Mouse (Mus musculus): ENCODE results near the gene Rims1. TPM values are rescaled to one million over a fixed set of nuclear protein-coding genes. Genes with fewer than 3 reads are reported as not detected.

Rims1 gene
- polyA plus RNA-seq (2017; shearing (Covaris generic)) = under 1 TPM; 0.08 to 0.59 TPM

DNA sequence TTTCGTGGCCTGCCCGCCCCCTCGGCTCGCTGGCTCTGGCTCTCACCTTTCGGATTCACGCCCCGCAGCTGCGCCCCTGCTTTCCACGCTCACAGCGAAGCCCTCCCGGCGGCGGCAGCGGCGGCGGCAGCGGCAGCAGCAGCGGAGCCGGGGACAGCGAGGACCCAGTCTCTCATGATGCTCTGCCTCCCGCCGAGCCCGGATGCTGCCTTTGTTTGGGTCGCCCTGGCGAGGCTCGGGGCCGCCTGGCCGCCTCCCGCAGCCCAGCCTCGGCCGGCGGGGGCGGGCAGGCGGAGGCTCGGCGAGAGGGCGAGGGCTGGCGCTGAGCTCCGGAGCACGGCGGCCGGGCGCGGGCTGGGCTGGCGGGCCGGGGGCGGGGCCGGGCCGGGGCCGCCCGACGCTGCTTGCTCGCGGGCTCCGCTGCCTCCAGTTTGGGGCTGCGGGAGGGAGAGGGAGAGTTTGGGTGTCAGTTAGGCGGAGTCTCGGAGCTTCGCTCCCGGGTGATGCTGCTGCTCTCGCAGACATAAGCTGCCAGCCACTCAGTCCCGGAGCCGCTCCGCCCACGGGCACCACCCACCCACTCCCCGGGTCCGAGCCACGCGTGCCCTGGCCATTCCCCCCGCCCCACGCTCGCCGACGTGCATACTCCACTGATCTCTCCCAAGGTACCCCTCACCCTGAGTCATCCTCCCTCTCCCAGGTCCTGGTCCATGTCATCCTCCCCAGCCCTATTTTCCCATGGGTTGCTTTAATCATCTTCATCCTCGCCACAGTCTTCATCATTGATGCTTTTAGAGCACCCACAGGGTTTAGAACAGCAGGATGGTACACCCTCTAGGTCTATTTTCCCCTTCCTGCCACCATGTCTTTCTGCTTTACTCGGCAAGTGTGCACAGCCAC lies at the start of gene Rims1:
Gene Rims1 (minus strand): TSS at position 269 of the 900 bp plus-strand sequence.

